Mouse (Mus musculus) stomach, embryonic 15.5 days (tissue): ENCODE data around the gene 1600014C23Rik. TPM values are rescaled to one million over a fixed set of nuclear protein-coding genes. Genes with fewer than 3 reads are reported as not detected.

Experiments
- ATAC-seq: fragments of 200-750 bp; cut with Nextera tagmentation; 2 replicates; pipeline ENCODE4 v1.8.0; 2017; ENCODE audit warnings: low read depth, moderate number of reproducible peaks, moderate TSS enrichment; ENCODE audit not compliant: insufficient read depth, low FRiP score
- H3K27ac ChIP-seq: fragments of 300-500 bp; sonication (generic); 2 replicates; pipeline ENCODE4 v1.5.1; 2015; ENCODE audit warnings: mild to moderate bottlenecking, inconsistent platforms
- H3K27me3 ChIP-seq: fragments of 300-500 bp; sonication (generic); replicated peaks from 2 replicates; pipeline ENCODE4 v1.6.1; 2015; ENCODE audit warnings: inconsistent platforms
- H3K36me3 ChIP-seq: fragments of 300-500 bp; sonication (generic); 2 replicates; pipeline ENCODE4 v1.6.1; 2015; ENCODE audit warnings: inconsistent platforms
- H3K4me1 ChIP-seq: fragments of 300-500 bp; sonication (generic); 2 replicates; pipeline ENCODE4 v1.6.1; 2015; ENCODE audit warnings: inconsistent platforms
- H3K4me2 ChIP-seq: fragments of 300-500 bp; sonication (generic); 2 replicates; pipeline ENCODE4 v1.6.1; 2015; ENCODE audit warnings: mild to moderate bottlenecking, inconsistent platforms
- H3K4me3 ChIP-seq: fragments of 300-500 bp; sonication (generic); replicated peaks from 2 replicates; pipeline ENCODE4 v1.5.1; 2015; ENCODE audit warnings: inconsistent platforms
- H3K9ac ChIP-seq: fragments of 300-500 bp; sonication (generic); 2 replicates; pipeline ENCODE4 v1.6.1; 2015; ENCODE audit warnings: inconsistent platforms
- H3K9me3 ChIP-seq: fragments of 300-500 bp; sonication (generic); 2 replicates; pipeline ENCODE4 v1.6.1; 2016; ENCODE audit warnings: inconsistent platforms
- WGBS: fragments of 180-500 bp; shearing (Covaris S2); methylation state at CpG from one replicate; pipeline ENCODE4 v1.1.7; 2015; 5-methylcytosine and 5-hydroxymethylcytosine counted together
- polyA plus RNA-seq: library from polyadenylated mRNA; unstranded; fragments of >200 nt; fragmentation: Nextera tagmentation; extraction: Ambion mirVana; gene quantifications from 2 replicates; pipeline ENCODE4 v1.2.1, GENCODE M21; 2015

Gene 1600014C23Rik
- polyA plus RNA-seq, 1 experiment from 2014 or later = not detected

DNA sequence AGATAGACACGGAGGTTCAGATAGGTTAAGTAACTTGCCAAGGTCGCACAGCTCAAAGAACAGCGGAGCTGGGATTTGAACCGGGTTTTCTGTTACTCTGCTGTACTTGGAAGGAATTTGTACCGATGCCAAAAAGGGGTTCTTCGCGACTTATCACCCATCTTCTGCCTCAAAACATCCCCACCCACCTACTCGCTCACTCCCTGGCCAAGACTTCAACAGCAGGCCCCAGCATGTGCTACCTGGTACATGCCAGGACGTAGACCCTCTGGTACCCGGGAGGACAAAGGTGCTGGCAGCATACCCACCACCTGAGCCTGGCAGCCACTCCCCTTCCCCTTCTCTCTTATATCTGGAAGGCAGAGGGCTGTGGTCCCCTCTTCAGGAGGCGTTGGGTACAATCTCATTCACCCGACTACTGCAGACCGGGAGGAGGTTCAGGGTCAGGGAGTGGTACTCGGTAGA is 48.9 kb downstream of the 1600014C23Rik start:
- WGBS = 31% methylated on average over 14 of the region's 14 CpGs
- Histone ChIP-seq H3K27ac (peak overlapping the region; percentile 81), H3K36me3 (no peaks in the 10 kb centered on the region)

More for the DNA sequence above, 48.9 kb downstream of the 1600014C23Rik start:
- Histone ChIP-seq H3K4me1 (peaks cover 29% of the 10 kb centered on the region), H3K9ac (peak overlapping the region; percentile 74), H3K27me3 (no peaks in the 10 kb centered on the region), H3K4me2 (peak overlapping the region; percentile 70), H3K9me3 (no peaks in the 10 kb centered on the region), H3K4me3 (peak overlapping the region; percentile 93)
- ATAC-seq = no peak

Other genes starting within 250 kb of the 1600014C23Rik start
- 17.2 and 17.7 TPM in 2 replicates for gene Aars2, start 227.0 kb downstream of the 1600014C23Rik start, polyA plus RNA-seq
- gene Tcte1, start 210.4 kb downstream of the 1600014C23Rik start, polyA plus RNA-seq = 0.12 and 0.36 TPM in 2 replicates
- 2.3 and 2.5 TPM in 2 replicates for gene Tmem151b, start 184.2 kb downstream of the 1600014C23Rik start, polyA plus RNA-seq
- 4.3 and 4.4 TPM in 2 replicates for gene Nfkbie, start 178.1 kb downstream of the 1600014C23Rik start, polyA plus RNA-seq
- gene Slc35b2, start 170.0 kb downstream of the 1600014C23Rik start, polyA plus RNA-seq = 115 and 131 TPM in 2 replicates
- gene Hsp90ab1, start 160.6 kb downstream of the 1600014C23Rik start, polyA plus RNA-seq = 1,532 and 1,551 TPM in 2 replicates
- 83.4 and 88.9 TPM in 2 replicates for gene Slc29a1, start 134.2 kb downstream of the 1600014C23Rik start, polyA plus RNA-seq
- gene Mymx, start 131.7 kb downstream of the 1600014C23Rik start, polyA plus RNA-seq = 0.40 and 1.3 TPM in 2 replicates
- 0.26 and 0.41 TPM in 2 replicates for gene Capn11, start 74.5 kb downstream of the 1600014C23Rik start, polyA plus RNA-seq
- gene Mrpl14, start 47.5 kb downstream of the 1600014C23Rik start, polyA plus RNA-seq = 145 and 154 TPM in 2 replicates
- gene Tmem63b, start 46.9 kb downstream of the 1600014C23Rik start, polyA plus RNA-seq = 39.8 and 43.3 TPM in 2 replicates